Mouse (Mus musculus) left cerebral cortex, postnatal 25 days (tissue): ENCODE data around the gene Ttll1. TPM values are rescaled to one million over a fixed set of nuclear protein-coding genes. Genes with fewer than 3 reads are reported as not detected.

Experiments used
- DNase-seq, 2 experiments: peaks; one replicate each; pipeline ENCODE4 v3.0.0; 2022; ENCODE audit warnings: low spot score in 2 of 2, mixed read lengths in 1 of 2
- intact Hi-C: fragments of 180-260 bp; cut with DNase I; formaldehyde crosslinking; loops from one replicate; pipeline ENCODE4 v1.15.1; 2025
- microRNA-seq, 2 experiments: library from miRNA; unstranded; fragments of <30 nt; microRNA quantifications; one replicate each; pipeline ENCODE4 v1.2.0; 2022
- total RNA-seq, 2 experiments: library from RNA; stranded (reverse); gene quantifications; 2 replicates each; pipeline ENCODE4 v1.2.3; 2021

The Ttll1 gene
- total RNA-seq, 2 experiments from 2014 or later = 50.6 to 52.6 TPM

- intact Hi-C loops = no loop called here
- DNase-seq = no peak
Measured at GRCm38 (mm10) chr15:83436541-83436940, 74.2 kb downstream of the Ttll1 start.

DNA sequence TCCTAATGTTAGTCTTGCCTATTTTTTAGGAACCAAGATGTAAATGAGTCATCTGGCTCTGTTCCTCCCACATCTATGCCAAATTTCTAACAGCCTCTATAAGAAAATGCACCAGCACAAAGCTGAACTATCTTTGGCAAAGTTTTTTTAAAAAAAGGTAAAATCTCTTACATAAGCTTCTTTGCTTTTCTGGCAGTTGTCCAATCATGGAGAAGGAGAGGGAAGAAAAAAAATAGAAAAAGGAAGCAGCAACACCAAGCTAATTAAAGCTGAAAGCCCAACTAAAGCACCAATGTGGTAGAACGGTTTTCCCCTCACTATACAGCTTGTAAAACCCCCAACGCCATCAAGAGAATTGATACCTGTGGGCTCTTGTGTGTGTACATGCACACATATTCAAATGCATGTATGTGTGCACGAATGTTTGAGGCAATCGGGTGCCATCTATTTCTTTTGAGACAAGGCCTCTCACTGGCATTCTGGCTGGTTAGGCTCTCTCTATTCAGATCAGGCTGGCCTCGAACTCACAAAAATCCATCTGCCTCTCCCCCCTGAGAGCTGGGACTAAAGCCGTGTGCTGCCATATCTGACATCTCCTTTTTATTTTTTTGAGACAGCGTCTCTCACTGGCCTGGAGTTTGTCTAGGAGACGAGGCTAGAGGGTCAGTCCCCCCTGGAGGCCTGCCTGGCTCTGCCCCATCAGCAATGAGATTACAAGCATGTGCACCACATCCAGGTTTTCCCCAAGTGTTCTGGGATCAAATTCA, 75.2 kb downstream of the Ttll1 start:
- peak; percentile 45 to 93 for DNase-seq
- intact Hi-C loops = no loop called here

DNA sequence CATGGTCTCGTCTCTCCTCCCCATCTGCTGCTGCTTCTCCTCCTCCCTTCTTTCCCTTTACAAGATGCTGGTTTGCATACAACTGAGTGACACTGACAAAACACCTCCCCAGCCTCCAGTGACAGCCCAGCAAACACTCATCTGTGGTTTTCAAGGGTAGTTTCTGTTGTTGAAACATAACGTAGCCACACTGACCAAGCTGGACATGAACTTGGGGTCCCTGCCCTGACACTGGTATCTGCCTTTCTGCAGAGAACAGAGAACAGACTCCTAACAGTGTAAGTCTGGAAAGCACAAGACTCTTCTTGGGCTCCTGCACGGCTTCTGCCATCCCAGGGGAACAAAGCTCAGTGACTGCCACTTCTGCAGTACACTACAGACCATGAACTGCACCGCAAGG, 76.0 kb downstream of the Ttll1 start:
- DNase-seq = no peak
- intact Hi-C loops = no loop called here

Small RNA genes within 50 kb of the gene (microRNA-seq; reads per million reads assigned to microRNA genes)
- 0 reads per million in 2 experiments for gene Gm24575

Other genes starting within 250 kb of the Ttll1 start
- 10 to 100 TPM; 17.3 to 24.4 TPM for gene Arfgap3, start 160.6 kb downstream of the Ttll1 start, total RNA-seq
- gene Pacsin2, start 46.3 kb downstream of the Ttll1 start, total RNA-seq = 10 to 100 TPM; 90.1 to 97.8 TPM
- gene Bik, start 16.0 kb upstream of the Ttll1 start, total RNA-seq = not detected
- gene Tspo, start 52.7 kb upstream of the Ttll1 start, total RNA-seq = 1 to 10 TPM; 4.0 to 4.8 TPM
- 10 to 100 TPM; 24.6 to 27.2 TPM for gene Mcat, start 52.9 kb upstream of the Ttll1 start, total RNA-seq
- 10 to 100 TPM; 10.9 to 12.3 TPM for gene Ttll12, start 84.3 kb upstream of the Ttll1 start, total RNA-seq
- 10 to 100 TPM; 82.1 to 84.7 TPM for gene Scube1, start 214.1 kb upstream of the Ttll1 start, total RNA-seq